Mouse (Mus musculus): ENCODE measurements around the gene H3f3b.
"Not testable (repeated sequence)": the region's sequence is repeated elsewhere in the genome, so short reads cannot be mapped to it uniquely, and the experiment has no call there.

Gene H3f3b

GRCm38 (mm10) chr11:116021328-116022220 lies 6.2 kb downstream of the H3f3b start:
- in situ Hi-C loops (cut with MboI, MseI), result no loop called here

DNA sequence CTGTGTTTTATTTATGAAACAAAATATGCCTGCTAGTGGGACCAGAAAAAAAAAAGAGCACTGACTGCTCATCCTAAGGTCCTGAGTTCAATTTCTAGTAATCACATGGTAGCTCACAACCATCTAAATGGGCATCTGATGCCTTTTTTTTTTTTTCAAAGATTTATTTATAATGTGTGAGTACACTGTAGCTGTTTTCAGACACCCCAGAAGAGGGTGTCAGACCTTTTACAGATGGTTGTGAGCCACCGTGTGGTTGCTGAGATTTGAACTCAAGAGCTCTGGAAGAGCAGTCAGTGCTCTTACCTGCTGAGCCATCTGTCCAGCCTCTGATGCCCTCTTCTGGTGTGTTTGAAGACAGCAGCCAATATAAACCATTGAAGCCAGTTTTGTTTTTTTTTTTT lies 7.2 kb downstream of the H3f3b start:
- in situ Hi-C loops (cut with MboI, MseI), result no loop called here

- in situ Hi-C loops (cut with MboI, MseI), result no loop called here
These were observed 7.8 kb downstream of the H3f3b start for GRCm38 (mm10) chr11:116019976-116020411.

DNA sequence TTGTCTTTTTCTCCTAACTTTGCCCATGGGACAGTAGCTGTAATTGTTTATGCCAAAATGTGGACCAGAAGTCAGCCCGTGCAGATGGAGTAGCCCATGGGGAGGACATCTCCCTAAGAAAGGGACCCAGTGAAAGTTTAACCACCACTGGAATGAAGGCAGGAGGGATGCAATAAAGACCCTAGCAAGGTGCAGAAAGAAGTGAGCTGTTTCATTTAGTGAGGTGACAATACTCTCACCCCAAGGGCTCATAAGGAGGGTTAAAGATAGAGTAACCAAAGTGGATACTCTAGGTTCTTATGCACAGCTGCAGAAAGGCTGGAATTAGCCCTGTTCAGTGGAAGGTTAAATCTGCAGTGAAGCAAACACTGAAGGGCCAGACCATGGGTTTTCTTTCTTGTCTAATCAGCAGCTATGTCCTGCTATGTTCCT lies 8.4 kb downstream of the H3f3b start:
- in situ Hi-C loops (cut with MboI, MseI), result no loop called here

- in situ Hi-C loops (cut with MboI, MseI), result not testable (repeated sequence)
These were observed 8.9 kb downstream of the H3f3b start for GRCm38 (mm10) chr11:116018867-116019266.

GRCm38 (mm10) chr11:116018106-116018505 lies 9.7 kb downstream of the H3f3b start:
- in situ Hi-C loops (cut with MboI, MseI), result no loop called here

GRCm38 (mm10) chr11:116014821-116015220 lies 12.9 kb downstream of the H3f3b start:
- in situ Hi-C loops (cut with MboI, MseI), result loop anchor here (5.0 kb wide), 1 partner anchor 83 kb away; the partner anchor contains the start of genes Recql5 and Sap30bp

DNA sequence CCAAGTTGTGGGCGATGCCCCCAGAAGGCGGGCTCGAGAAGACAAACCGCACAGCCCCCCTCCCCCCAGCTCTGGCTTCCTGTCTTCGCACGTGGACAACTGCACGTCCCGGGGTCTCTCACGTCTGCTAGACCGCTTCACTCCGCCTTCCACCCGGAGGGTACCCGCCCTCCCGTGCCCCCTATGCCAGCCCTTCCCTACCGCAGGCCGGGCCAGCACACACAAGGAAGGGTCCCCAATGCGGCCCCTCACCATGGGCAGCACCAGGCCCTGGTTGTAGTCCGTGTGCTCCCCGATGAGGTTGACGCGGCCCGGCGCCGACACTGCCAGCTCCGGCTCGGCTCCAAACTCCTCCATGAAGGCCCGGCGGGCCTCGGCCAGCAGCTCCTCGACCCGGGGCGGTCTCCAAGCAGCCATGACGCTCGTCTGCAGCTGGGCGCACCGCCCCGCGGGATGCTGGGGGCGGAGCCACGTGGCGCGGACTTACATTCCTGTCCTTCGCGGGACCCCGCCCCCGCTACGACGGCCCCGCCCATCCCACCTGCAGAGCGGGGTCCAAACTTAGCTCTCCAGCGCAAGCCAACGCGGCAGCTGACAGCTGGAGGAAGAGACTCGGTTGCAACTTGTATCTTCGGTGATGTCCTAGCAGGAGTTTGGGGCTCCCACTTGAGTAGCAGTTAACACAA lies 15.4 kb downstream of the H3f3b start, which contains the start of gene Galk1:
Galk1 (minus strand) TSS at position 458 of the 686 bp plus-strand sequence.
- in situ Hi-C loops (cut with MboI, MseI), result loop anchor here (5.0 kb wide), 1 partner anchor 80 kb away; the partner anchor contains the start of genes Recql5 and Sap30bp

DNA sequence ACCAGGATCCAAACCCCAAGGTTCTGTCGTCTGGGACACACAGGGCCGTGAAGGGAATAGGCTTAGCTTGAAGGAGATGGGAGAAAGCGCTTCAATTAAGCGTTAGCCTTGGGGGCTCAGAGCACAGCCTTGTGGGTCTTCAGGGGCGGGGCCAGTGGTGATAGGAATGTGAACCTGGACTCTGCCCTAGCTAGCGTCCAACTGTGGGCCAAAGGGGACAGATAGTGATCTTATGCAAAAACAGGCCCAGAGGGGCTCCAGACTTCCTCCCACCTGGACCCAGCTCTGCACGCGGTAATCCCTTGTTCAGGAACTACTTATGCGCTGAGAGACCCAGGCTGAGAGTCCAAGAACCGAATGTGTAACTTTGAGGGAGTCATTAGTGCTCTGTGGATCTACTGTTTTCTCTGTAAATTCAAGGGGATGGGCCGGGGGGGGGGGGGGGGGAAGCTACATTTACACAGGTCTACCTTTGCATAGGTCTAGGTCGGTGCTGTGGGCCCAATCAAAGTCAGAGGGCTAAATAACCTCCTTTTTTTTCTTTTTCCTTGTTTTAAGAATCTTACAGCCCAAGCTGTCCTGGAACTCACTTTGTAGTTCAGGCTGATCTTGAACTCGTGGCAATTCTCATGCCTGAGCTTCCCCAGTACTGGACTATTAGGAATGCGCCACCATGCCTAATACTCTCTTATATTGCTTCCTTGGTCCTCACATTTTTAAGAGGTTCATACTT lies 16.1 kb downstream of the H3f3b start:
- in situ Hi-C loops (cut with MboI, MseI), result loop anchor here (5.0 kb wide), 1 partner anchor 79 kb away; the partner anchor contains the start of genes Recql5 and Sap30bp

DNA sequence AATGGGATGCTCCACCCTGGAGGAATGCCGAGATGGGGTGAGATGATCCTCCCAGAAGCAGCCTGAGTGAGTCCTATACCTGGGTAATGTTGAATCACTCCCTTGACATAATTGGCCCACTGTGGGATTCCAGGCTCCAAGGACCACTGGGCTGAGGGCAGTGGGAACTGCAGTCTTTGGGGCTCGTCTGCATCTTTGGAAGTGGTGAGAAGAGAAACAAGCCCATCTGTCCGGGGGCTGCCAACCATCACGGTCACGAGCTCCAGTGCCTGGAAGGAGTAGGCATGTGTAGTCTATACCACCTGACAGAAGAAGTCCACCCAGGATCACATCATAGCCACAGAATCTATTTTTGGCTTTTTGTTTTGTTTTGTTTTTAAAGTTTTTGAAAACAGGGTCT lies 16.8 kb downstream of the H3f3b start:
- in situ Hi-C loops (cut with MboI, MseI), result loop anchor here (5.0 kb wide), 1 partner anchor 79 kb away; the partner anchor contains the start of genes Recql5 and Sap30bp

GRCm38 (mm10) chr11:116010146-116010545 lies 17.6 kb downstream of the H3f3b start:
- in situ Hi-C loops (cut with MboI, MseI), result loop anchor here (5.0 kb wide), 1 partner anchor 78 kb away; the partner anchor contains the start of genes Recql5 and Sap30bp

- in situ Hi-C loops (cut with MboI, MseI), result loop anchor here (5.0 kb wide), 1 partner anchor 77 kb away; the partner anchor contains the start of genes Recql5 and Sap30bp
These were observed 18.1 kb downstream of the H3f3b start for GRCm38 (mm10) chr11:116009661-116010060.

DNA sequence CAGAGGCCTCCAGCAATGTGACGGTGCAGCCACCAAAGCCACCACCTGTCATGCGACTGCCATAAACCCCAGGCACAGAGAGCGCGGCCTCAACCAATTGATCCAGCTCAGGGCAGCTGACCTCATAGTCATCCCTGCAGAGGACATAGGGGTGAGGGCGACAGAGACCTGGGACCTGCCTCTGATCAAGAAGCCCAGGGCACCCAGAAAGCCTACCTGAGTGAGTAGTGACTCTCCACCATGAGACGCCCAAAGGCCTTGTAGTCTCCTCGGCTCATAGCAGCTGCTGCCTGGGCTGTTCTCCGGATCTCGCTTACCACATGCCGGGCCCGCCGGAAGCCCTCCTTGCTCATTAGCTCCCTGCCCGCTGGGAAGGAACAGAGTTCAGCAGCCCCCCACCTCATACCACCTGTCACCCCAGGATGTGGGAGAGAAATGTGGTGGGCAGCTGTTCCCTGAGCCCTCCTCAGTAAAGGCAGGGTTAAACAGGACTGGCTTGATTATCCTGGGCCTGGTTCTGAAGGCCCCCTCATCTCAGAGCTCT lies 18.9 kb downstream of the H3f3b start:
- in situ Hi-C loops (cut with MboI, MseI), result no loop called here

- in situ Hi-C loops (cut with MboI, MseI), result no loop called here
These were observed 19.4 kb downstream of the H3f3b start for GRCm38 (mm10) chr11:116008411-116008810.

DNA sequence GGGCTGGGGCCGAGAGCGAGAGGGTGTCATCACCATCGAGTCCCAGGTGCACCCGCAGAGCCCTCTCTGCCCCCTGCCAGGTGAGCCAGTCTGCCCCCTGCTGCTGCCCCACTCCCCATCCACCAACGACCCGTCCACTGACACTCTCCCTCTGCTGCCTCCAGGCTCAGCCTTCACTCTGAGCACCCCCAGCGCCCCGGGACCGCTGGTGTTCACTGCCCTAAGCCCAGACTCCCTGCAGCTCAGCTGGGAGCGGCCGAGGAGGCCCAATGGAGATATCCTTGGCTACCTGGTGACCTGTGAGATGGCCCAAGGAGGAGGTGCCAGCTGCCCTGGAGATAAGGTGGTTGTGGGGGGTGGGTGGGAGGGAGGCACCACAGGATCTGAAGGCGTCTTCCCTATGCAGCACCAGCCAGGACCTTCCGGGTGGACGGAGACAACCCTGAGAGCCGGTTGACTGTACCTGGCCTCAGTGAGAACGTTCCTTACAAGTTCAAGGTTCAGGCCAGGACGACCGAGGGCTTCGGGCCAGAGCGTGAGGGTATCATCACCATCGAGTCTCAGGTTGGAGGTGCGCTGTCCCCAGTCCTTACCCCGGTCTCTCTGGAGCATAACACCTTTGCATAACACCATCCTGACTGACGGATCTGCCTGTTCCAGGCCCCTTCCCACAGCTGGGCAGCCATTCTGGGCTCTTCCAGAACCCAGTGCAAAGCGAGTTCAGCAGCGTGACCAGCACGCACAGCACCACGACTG lies 20.5 kb downstream of the H3f3b start:
- in situ Hi-C loops (cut with MboI, MseI), result no loop called here

GRCm38 (mm10) chr11:116005701-116006419 lies 21.9 kb downstream of the H3f3b start:
- in situ Hi-C loops (cut with MboI, MseI), result no loop called here

DNA sequence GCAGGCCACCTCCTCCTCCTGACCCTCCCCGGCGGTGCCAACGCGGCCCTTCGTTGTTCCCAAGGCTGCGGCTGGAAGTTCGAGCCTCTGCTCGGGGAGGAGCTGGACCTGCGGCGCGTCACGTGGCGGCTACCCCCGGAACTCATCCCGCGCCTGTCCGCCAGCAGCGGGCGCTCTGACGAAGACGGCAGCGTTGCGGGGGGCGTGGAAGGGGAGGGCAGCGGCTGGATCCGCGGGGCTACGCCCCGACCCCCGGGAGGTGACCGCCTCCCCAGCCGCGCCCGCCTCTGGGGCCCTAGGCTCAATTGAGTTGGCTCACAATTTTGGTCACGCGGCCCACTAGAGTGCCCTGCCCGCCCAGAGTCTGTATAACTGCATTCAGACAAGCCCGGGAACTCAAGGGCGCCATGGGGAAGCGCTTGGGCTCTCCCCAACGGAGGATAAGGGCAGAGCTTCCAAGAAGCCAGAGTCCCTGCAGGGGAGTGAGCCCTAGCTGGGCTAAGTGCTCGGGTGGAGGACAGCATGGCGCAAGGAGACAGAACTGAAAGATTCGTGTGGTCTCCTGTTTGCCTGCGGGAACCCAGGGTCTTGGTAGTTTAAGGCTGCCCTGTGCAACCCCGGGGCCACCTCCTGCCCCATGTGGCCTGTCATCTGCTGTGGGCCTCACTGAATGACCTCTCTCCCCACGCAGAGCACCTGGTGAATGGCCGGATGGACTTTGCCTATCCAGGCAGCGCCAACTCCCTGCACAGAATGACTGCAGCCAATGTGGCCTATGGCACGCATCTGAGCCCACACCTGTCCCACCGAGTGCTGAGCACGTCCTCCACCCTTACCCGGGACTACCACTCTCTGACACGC lies 22.7 kb downstream of the H3f3b start:
- in situ Hi-C loops (cut with MboI, MseI), result no loop called here

- in situ Hi-C loops (cut with MboI, MseI), result no loop called here
These were observed 23.5 kb downstream of the H3f3b start for GRCm38 (mm10) chr11:116004186-116004823.

All from T-helper 2 cell (primary cell).